Mouse (Mus musculus): Measurements from ENCODE around the gene Btrc. TPM values are rescaled to one million over a fixed set of nuclear protein-coding genes. Genes with fewer than 3 reads are reported as not detected.
"Not testable (repeated sequence)": the region's sequence is repeated elsewhere in the genome, so short reads cannot be mapped to it uniquely, and the experiment has no call there.

The Btrc gene
- polyA plus RNA-seq, 1 experiment = 6.4 TPM

GRCm38 (mm10) chr19:45516264-45516663 lies 152.7 kb downstream of the Btrc start:
- 92% methylated on average over 12 of the region's 12 CpGs for WGBS
- no peak for DNase-seq (ENCODE audit: low read depth, low spot score)

GRCm38 (mm10) chr19:45527382-45527781 lies 163.8 kb downstream of the Btrc start:
- 82% methylated on average over 7 of the region's 7 CpGs for WGBS
- no peak for DNase-seq (ENCODE audit: low read depth, low spot score)

GRCm38 (mm10) chr19:45527931-45528534 lies 164.5 kb downstream of the Btrc start:
- 88% methylated on average over 10 of the region's 10 CpGs for WGBS

GRCm38 (mm10) chr19:45529294-45529693 lies 165.8 kb downstream of the Btrc start:
- 76% methylated on average over 5 of the region's 5 CpGs for WGBS
- DNase-seq (ENCODE audit: low read depth, low spot score) = no peak

More at GRCm38 (mm10) chr19:45527931-45528534, 164.5 kb downstream of the Btrc start:
- DNase-seq (ENCODE audit: low read depth, low spot score) = no peak

- WGBS = 67% methylated on average over 15 of the region's 15 CpGs
- no peak for DNase-seq (ENCODE audit: low read depth, low spot score)
Measured at GRCm38 (mm10) chr19:45530200-45530995, 166.9 kb downstream of the Btrc start.

- DNase-seq (ENCODE audit: low read depth, low spot score) = no peak
- WGBS = 71% methylated on average over 6 of the region's 6 CpGs
Measured at GRCm38 (mm10) chr19:45531554-45531953, 168.0 kb downstream of the Btrc start.

- WGBS = 46% methylated on average over 7 of the region's 7 CpGs
- no peak for DNase-seq (ENCODE audit: low read depth, low spot score)
Measured at GRCm38 (mm10) chr19:45533617-45534016, 170.1 kb downstream of the Btrc start.

GRCm38 (mm10) chr19:45535214-45535735 lies 171.7 kb downstream of the Btrc start:
- DNase-seq (ENCODE audit: low read depth, low spot score) = no peak
- 50% methylated on average over 8 of the region's 8 CpGs for WGBS

- DNase-seq (ENCODE audit: low read depth, low spot score) = no peak
- 49% methylated on average over 6 of the region's 6 CpGs for WGBS
Measured at GRCm38 (mm10) chr19:45535929-45536328, 172.4 kb downstream of the Btrc start.

GRCm38 (mm10) chr19:45537505-45537904 lies 174.0 kb downstream of the Btrc start:
- no peak for DNase-seq (ENCODE audit: low read depth, low spot score)
- 44% methylated on average over 1 of the region's 1 CpGs for WGBS

- DNase-seq (ENCODE audit: low read depth, low spot score) = no peak
- WGBS = 43% methylated on average over 8 of the region's 8 CpGs
Measured at GRCm38 (mm10) chr19:45540657-45541408, 177.3 kb downstream of the Btrc start.

GRCm38 (mm10) chr19:45541409-45542041 lies 178.0 kb downstream of the Btrc start:
- no peak for DNase-seq (ENCODE audit: low read depth, low spot score)
- WGBS = under 1% methylated on average over 44 of the region's 58 CpGs

- WGBS = 24% methylated on average over 3 of the region's 3 CpGs
- DNase-seq (ENCODE audit: low read depth, low spot score) = no peak
Measured at GRCm38 (mm10) chr19:45542061-45542460, 178.5 kb downstream of the Btrc start.

GRCm38 (mm10) chr19:45544152-45544924 lies 180.8 kb downstream of the Btrc start:
- DNase-seq (ENCODE audit: low read depth, low spot score) = no peak

GRCm38 (mm10) chr19:45544925-45545321 lies 181.4 kb downstream of the Btrc start:
- peak; percentile 31 for DNase-seq (ENCODE audit: low read depth, low spot score)

More at GRCm38 (mm10) chr19:45544152-45544924, 180.8 kb downstream of the Btrc start:
- 2% methylated on average over 24 of the region's 26 CpGs for WGBS

GRCm38 (mm10) chr19:45548196-45548595 lies 184.7 kb downstream of the Btrc start:
- not testable (repeated sequence) for DNase-seq (ENCODE audit: low read depth, low spot score)

More at GRCm38 (mm10) chr19:45544925-45545321, 181.4 kb downstream of the Btrc start:
- WGBS = under 1% methylated on average over 30 of the region's 30 CpGs

- WGBS = 83% methylated on average over 23 of the region's 23 CpGs
- no peak for DNase-seq (ENCODE audit: low read depth, low spot score)
Measured at GRCm38 (mm10) chr19:45549128-45549915, 185.8 kb downstream of the Btrc start.

- WGBS = 69% methylated on average over 4 of the region's 4 CpGs
- no peak for DNase-seq (ENCODE audit: low read depth, low spot score)
Measured at GRCm38 (mm10) chr19:45549948-45550347, 186.4 kb downstream of the Btrc start.

All from large intestine, adult 2 months (tissue).